Mouse (Mus musculus) forelimb bud, embryonic 11.5 days (tissue): ENCODE measurements at regions not wholly inside any gene's neighbourhood (a gene's known extent, or its start where the extent isn't known, plus 50 kb on each side); places are given as distances from the start of the nearest gene placed in this dataset.
A peak's percentile ranks its signal among the peaks of the same experiment; 100 is the strongest.

Experiments
- DNase-seq: peaks from one replicate; pipeline ENCODE4 v3.0.0-alpha.2; 2012; ENCODE audit warnings: low read depth, low spot score

DNA sequence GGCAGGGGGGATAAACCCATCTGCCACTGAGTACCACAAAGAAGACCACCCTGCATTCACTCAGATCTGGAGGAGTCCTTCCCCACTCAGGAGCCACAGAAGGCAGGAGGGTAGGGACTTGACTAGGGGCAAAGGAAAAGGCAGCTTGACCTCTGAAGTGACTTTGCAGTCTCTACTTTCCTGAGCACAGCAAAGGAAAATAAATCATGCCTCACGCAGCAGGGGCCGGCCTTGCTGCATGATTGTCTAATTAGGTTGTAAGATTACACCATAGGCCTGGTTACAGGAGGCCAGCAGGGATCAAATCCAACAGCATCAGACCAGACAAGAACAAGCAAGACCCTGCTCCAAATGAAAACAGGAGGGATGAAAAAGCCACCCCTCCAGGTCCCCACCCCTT, 180.0 kb downstream of the Gm12728 start:
- no peak for DNase-seq

- no peak for DNase-seq
These were observed 180.4 kb downstream of the Gm12728 start for GRCm38 (mm10) chr4:105970056-105970455.

- no peak for DNase-seq
These were observed 183.1 kb downstream of the Gm12728 start for GRCm38 (mm10) chr4:105972736-105973135.

DNA sequence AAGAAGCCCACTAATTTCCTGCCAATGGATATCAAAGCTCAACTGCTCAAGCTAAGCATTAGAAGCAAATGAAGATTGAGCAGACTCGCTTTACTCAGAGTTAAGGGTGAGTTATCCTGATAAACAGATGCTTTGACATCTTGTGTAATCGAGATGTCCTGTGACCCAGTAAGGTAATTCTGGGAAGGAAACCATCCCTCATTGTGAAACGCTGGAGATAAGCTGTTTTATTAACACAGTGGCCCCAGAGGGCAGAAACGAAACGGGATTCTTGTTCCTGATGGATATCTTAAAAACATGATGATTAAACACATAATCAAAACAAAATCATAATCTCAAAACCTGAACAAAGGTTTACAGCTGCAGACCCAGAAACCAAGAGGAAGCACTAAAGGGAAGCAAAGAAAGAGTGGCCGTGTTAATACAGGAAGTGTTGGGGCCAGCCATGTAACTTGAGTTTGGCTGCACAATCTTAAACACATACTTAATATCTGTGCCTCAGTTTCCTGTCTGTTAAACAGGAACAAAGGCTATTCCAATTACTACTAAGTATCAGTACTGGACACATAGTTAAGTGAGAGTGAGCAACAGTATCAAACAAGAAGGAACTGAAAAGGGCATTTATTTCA, 184.2 kb downstream of the Gm12728 start:
- no peak for DNase-seq

DNA sequence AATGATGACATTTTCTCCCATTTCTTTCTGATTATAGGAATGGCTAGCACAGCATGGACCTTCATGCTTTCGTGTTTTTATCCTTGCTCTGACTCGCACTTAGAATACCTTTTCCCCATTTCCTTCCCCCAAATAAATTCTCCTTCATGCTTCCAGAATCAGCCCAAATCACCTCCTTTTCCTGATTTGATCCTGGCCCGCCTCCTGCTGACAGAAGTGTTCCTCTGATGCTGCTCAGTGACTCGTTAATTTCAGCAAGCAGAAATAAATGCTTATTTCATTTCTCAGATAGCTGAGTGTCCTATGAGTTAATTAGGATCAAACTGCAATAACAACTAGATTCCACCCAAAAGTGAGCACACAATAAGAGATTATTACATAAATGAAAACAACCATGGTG, 185.3 kb downstream of the Gm12728 start:
- no peak for DNase-seq

DNA sequence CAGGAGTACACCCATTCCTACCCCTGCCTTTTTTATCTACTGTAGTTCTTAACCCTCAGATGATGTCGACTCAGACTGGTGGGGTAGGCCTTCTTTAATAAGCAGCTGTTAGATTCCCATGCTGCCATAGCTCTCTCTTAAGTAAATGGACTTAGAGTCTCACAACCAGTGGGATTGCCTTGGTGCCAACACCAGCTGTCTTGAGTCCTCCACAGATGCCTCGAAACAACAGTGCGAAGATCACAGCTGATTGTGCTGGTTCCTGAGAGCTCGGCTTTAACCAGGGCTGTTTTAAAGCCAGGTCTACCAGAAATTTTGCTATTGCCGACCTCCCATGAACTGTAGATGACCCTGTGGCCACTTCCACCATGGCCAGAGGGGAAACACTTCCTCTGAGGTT, 189.4 kb downstream of the Gm12728 start:
- DNase-seq, result no peak

DNA sequence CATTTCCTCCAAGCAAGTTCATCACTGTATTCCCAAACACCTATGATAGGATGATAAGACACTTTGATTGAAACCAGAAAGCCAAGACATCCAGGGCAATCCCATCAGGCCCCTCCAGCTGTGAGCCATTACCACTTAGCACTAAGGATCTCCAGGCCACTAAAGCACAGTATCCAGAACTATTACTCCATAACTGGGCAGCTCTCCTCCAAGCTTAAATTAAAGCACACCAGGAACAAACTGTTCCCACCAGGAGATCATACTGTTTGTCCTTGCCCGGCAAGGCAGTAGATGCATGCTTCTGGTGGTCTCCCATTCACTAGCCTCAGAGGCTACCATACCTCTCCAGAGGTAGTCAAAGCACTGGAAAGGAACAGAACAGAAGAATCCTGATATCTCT, 193.3 kb downstream of the Gm12728 start:
- no peak for DNase-seq

- no peak for DNase-seq
These were observed 198.4 kb downstream of the Gm12728 start for GRCm38 (mm10) chr4:105987963-105988602.

GRCm38 (mm10) chr4:105992581-105993127, 203.0 kb downstream of the Gm12728 start:
- DNase-seq, result no peak

GRCm38 (mm10) chr4:105994390-105994798, 204.7 kb downstream of the Gm12728 start:
- peak; percentile 38 for DNase-seq

- DNase-seq, result no peak
These were observed 206.4 kb downstream of the Gm12728 start for GRCm38 (mm10) chr4:105996060-105996459.

GRCm38 (mm10) chr4:105996893-105997630, 207.4 kb downstream of the Gm12728 start:
- no peak for DNase-seq

DNA sequence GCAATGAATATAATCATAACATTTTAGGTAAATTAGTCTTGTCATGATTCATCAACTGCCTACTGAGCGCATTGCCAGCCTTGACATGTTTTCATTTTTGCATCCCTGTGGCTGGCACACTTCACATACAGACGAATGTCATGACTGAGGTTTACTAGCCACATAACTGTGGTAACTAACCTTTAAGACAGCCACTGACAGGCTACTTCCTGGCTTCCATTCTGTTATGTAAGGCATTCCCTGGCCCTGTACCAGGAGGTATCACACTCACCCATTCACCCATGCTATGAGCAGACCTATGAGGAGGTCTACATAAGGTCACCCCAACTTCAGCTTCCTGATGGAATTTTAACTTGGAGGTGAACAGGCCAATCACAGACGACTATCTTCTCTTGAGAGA, 212.8 kb downstream of the Gm12728 start:
- DNase-seq, result no peak

- no peak for DNase-seq
These were observed 216.3 kb downstream of the Gm12728 start for GRCm38 (mm10) chr4:106005936-106006335.

DNA sequence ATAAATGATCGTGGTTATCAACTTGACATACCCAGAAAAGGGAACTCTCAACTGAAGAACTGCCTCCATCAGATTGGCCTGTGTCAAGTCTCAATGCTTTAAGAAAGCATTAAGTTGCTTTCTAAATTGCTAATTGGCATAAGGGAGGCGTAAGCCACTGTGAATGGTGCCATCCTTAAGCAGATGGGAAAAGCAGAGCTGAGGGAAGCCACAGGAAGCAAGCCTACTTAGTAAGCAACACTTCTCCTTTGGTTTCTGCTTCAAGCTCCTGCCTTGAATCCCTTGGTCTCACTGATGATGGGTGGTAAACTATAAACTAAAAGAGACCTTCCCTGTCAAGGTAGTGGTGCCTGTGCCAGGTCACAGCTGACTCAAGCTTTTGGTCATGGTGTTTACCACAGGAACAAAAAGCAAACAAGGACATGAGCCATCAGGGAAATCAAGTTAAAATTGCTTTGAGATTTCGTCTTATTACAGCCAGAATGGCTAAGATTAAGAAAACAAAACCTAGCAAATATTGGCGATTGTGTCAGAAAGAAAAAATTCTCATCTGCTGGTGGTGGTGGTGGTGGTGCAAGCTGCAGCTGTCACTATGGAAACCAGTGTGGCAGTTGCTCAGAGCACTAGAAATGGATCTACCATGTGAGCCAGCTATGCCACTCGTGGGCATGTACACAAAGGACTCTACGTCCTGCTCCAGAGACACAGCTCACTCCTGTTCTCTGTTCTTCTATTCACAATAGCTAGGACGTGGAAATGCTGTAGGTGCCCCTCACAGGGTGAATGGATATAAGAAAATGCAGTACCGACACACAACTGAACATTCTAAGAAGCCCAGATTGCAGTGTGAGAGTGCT, 217.9 kb downstream of the Gm12728 start:
- no peak for DNase-seq

DNA sequence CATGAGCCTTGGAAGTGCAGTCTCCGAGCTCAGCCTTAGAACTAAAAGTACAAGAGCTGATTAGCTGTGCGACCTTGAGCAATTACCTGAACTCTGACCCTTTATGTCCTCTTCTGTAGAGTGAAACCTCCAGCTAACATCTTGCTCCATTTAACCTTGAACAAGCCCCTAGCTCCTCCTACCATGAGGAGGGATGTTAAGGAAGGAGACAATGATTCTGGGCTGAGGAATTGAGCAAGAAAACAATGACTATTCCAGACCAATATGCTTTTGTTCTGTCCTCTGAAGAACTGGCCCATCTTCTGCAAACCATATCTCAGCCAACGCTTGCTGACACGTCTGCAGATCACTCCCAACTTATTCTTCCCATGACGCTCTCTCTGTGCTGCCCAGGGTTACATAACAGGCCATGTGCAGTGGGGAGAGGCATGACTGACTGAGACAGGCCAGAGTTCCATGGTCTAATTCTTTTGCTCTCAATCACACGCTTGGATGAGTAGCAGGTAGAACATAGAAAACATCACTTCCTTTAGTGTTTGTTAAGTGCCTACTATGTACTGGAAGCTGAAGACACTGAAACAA, 227.5 kb downstream of the Gm12728 start:
- DNase-seq, result no peak

DNA sequence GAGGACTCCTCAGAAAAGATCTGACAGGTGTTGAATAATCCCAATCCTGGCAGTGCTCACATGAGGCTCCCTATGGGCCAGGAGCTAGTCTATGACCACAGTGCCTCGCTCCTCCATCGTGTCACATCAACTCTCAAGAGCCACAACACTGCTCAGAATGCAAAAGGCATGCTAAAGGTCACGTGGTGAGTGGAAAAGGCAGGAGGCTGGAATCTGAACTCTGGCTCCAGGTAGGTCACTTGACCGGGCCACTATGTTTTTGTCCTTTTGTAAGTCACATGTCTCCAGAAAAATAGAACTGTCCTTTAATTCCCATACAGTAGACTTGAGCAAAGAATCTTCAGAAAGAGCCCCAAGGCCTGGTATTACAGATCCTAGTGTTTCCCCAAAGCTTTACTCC, 229.3 kb downstream of the Gm12728 start:
- DNase-seq, result no peak

DNA sequence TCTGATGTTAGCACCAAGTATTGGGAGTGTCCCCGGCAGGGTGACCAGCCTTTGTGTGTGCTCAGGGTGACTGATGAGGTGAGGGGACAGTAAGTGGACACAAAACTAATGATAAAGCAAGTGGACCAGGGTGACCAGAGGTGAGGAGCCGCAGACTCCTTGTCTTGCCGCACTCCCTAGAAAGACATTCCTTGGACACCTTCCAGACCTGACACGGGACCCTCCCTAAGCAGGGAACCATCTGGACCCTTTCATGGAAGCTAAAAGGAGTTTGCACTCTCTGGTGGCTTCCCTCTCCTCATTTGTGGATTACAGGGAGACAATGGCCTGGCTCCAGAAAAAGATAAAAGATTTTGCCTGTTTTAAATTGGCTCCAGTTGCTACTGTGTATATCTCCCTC, 230.7 kb downstream of the Gm12728 start:
- DNase-seq, result no peak

GRCm38 (mm10) chr4:106024591-106024990, 234.9 kb downstream of the Gm12728 start:
- DNase-seq, result no peak

DNA sequence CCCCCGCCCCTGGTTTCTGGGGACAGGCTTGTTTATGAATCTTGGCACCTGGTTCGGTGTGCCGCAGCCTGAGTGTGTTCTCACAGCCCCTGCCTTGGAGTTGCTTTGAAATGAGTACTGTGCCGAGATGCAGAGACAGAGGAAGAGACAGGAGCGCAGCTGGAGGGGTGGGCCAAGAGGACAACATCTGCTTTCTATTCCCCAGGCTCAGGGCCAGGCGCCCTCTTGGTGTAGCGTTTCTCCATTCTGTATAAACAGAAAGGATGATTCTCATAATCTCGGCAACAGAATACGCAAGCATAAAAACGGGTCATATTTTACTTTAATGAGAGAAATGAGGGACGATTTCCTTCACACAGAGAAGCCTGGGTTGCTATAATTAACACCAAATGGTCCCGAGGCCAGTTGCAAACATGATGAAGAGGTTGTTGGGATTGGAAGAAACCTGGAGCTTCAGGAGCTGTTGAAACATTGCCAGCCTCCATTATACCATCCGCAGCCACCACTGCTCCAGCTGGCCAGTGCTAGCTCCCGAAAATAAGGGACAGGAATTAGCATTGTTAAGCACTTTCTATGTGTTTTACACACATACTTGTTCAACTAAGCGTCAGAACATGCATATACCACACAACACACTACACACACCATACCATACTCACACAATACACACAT, 236.4 kb downstream of the Gm12728 start:
- peak; percentile 34 for DNase-seq

- DNase-seq, result peak; percentile 62
These were observed 250.7 kb downstream of the Gm12728 start for GRCm38 (mm10) chr4:106040376-106040775.
